Mouse (Mus musculus) heart, postnatal 0 days (tissue): Measurements from ENCODE around the gene Herc6. TPM values are rescaled to one million over a fixed set of nuclear protein-coding genes. Genes with fewer than 3 reads are reported as not detected.

Experiments used
- ATAC-seq: fragments of 200-750 bp; cut with Nextera tagmentation; 2 replicates; pipeline ENCODE4 v1.8.0; 2017; ENCODE audit warnings: low read depth, moderate number of reproducible peaks, moderate library complexity; ENCODE audit not compliant: insufficient read depth
- DNase-seq: peaks from one replicate; pipeline ENCODE4 v3.0.0-alpha.2; 2016; ENCODE audit warnings: low spot score
- H3K27ac ChIP-seq: fragments of 300-500 bp; sonication (generic); 2 replicates; pipeline ENCODE4 v1.5.1; 2014; ENCODE audit warnings: low read depth, mild to moderate bottlenecking
- H3K27me3 ChIP-seq: fragments of 300-500 bp; sonication (generic); 2 replicates; pipeline ENCODE4 v1.6.1; 2014; ENCODE audit warnings: low read length, mixed read lengths; ENCODE audit not compliant: control insufficient read depth, insufficient read depth
- H3K36me3 ChIP-seq: fragments of 300-500 bp; sonication (generic); replicated peaks from 2 replicates; pipeline ENCODE4 v1.6.1; 2014; ENCODE audit warnings: low read length, mixed read lengths; ENCODE audit not compliant: control insufficient read depth, insufficient read depth
- H3K4me1 ChIP-seq: fragments of 300-500 bp; sonication (generic); 2 replicates; pipeline ENCODE4 v1.6.1; 2014; ENCODE audit warnings: antibody characterized with exemption; ENCODE audit not compliant: control insufficient read depth, insufficient read depth
- H3K4me2 ChIP-seq: fragments of 300-500 bp; sonication (generic); 2 replicates; pipeline ENCODE4 v1.6.1; 2014; ENCODE audit warnings: low read depth, mild to moderate bottlenecking, low read length, moderate library complexity
- H3K4me3 ChIP-seq: fragments of 300-500 bp; sonication (generic); 2 replicates; pipeline ENCODE4 v1.5.1; 2014; ENCODE audit warnings: low read depth, low read length
- H3K9ac ChIP-seq: fragments of 300-500 bp; sonication (generic); replicated peaks from 2 replicates; pipeline ENCODE4 v1.6.1; 2014; ENCODE audit warnings: low read depth, low read length, mixed read lengths
- H3K9me3 ChIP-seq: fragments of 300-500 bp; sonication (generic); replicated peaks from 2 replicates; pipeline ENCODE4 v1.6.1; 2016; ENCODE audit warnings: low read length; ENCODE audit not compliant: control insufficient read depth
- CTCF ChIP-seq: IDR thresholded peaks from 2 replicates; pipeline ENCODE4 v1.5.1; 2016; ENCODE audit warnings: antibody characterized with exemption, control low read depth, low read depth
- EP300 ChIP-seq: IDR thresholded peaks from 2 replicates; pipeline ENCODE4 v1.6.1; 2016; ENCODE audit warnings: antibody characterized with exemption, low read depth
- WGBS: fragments of 180-500 bp; shearing (Covaris S2); extraction: QIAGEN DNeasy Blood & Tissue Kit; methylation state at CpG from one replicate; pipeline ENCODE4 v1.1.7; 2014; 5-methylcytosine and 5-hydroxymethylcytosine counted together
- polyA plus RNA-seq: library from polyadenylated mRNA; unstranded; fragments of >200 nt; fragmentation: Nextera tagmentation; extraction: Ambion mirVana; gene quantifications from 2 replicates; pipeline ENCODE4 v1.2.1, GENCODE M21; 2015
- total RNA-seq: library from RNA; depleted of rRNA; stranded (reverse); fragments of >200 nt; gene quantifications from 2 replicates; pipeline ENCODE4 v1.2.3, GENCODE M21; 2014; ENCODE audit warnings: low replicate concordance

Gene Herc6
- total and polyA plus RNA-seq, 2 experiments from 2014 or later: 2.7 to 11.8 TPM

GRCm38 (mm10) chr6:57684156-57684555 is 103.4 kb downstream of the Herc6 start:
- Histone ChIP-seq H3K4me2 (no peak overlapping the region), H3K36me3 (peaks cover 41% of the 10 kb centered on the region)

DNA sequence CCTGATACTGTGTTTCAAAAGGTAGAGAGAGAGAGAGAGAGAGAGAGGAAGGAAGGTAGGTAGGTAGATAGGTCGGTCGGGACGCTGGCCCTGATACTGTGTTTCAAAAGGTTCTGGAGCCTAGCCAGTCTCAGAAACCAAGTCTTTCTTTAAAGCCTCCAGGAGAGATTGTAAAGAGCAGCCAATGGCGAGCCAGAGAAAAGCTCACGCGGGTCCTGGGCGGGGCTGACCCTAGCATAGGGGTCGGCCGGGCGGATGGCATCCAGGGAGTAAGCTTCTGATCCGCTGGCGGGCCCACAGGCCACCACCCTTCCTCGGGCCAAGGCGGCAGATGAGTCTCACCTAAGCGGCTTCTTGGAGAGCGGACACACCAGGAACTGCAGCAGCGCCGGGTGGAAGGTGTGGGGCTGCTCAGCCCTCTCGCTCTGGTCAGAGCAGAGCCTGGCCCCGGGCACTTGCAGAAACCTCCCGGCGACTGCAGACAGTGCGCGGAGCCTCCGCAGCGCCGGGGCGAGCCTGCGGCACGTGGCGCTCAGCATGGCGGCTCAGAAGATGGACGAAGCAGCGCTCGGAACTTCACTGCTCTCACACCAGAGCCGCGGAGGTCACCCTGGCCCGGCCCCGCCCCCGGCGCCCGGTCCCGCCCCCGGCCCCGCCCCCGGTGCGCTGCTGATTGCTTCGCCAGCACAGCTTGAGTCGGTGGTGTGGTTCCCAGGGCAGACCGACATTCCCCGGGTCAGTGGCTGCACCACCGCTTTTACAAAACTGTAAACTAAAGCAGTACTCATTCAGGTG is 110.9 kb downstream of the Herc6 start, which contains the start of gene Pyurf:
TSS of gene Pyurf (minus strand) at position 612 of the 795 bp plus-strand sequence.
- H3K4me3 ChIP-seq: peak within 1 kb of the TSS; percentile 66
- H3K9ac ChIP-seq: peak within 1 kb of the TSS; percentile 79
- WGBS: under 1% methylated on average over 50 of the region's 52 CpGs
- H3K27me3 ChIP-seq: no peaks in the 10 kb centered on the region
- TF ChIP-seq EP300: no peak
- H3K36me3 ChIP-seq: peaks cover 27% of the 10 kb centered on the region
- no peaks in the 10 kb centered on the region for H3K4me1 ChIP-seq
- H3K27ac ChIP-seq: peak within 1 kb of the TSS; percentile 98
- no peaks in the 10 kb centered on the region for H3K9me3 ChIP-seq
- ATAC-seq (peak; percentile 98), DNase-seq (peak; percentile 87)
- H3K4me2 ChIP-seq: peak within 1 kb of the TSS; percentile 71

More at GRCm38 (mm10) chr6:57684156-57684555, 103.4 kb downstream of the Herc6 start:
- Histone ChIP-seq H3K9ac (no peak overlapping the region), H3K4me1 (no peaks in the 10 kb centered on the region), H3K9me3 (no peaks in the 10 kb centered on the region), H3K27me3 (no peaks in the 10 kb centered on the region), H3K27ac (no peak overlapping the region), H3K4me3 (no peak overlapping the region)
- no peak for ATAC-seq
- TF ChIP-seq CTCF (no peak), EP300 (no peak)
- 97% methylated on average over 1 of the region's 1 CpGs for WGBS
- DNase-seq: no peak

- TF ChIP-seq CTCF (no peak), EP300 (no peak)
- no peak overlapping the region for H3K27ac ChIP-seq
- no peak for ATAC-seq
- no peak for DNase-seq
- peaks cover 15% of the 10 kb centered on the region for H3K36me3 ChIP-seq
- H3K27me3 ChIP-seq: no peaks in the 10 kb centered on the region
- H3K9ac ChIP-seq: no peak overlapping the region
- 77% methylated on average over 3 of the region's 3 CpGs for WGBS
- no peaks in the 10 kb centered on the region for H3K4me1 ChIP-seq
- H3K4me2 ChIP-seq: no peak overlapping the region
- H3K9me3 ChIP-seq: no peaks in the 10 kb centered on the region
- no peak overlapping the region for H3K4me3 ChIP-seq
Observed at GRCm38 (mm10) chr6:57693116-57693515, 112.3 kb downstream of the Herc6 start.

DNA sequence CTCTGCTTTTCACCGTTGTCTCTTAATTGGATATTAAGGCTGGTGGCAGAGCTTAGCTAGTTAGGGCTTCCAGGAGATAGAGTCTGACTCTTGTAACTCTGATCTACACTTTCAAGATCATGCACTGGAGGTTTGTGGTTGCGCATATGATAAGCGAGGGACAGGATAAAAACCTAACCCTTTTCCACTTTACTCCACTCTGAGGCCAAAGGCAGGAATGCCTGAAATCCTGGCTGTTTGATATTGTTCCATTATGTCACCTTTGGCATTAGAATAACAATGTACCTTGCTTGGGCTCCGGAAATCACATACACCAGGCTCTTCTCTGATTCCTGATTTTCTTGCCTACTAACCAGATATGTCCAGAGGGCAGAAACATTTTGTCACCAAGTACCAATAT is 120.9 kb downstream of the Herc6 start:
- TF ChIP-seq CTCF (no peak), EP300 (no peak)
- no peak for DNase-seq
- Histone ChIP-seq H3K9me3 (no peaks in the 10 kb centered on the region), H3K4me2 (no peak overlapping the region), H3K4me3 (no peak overlapping the region), H3K27me3 (no peaks in the 10 kb centered on the region), H3K27ac (no peak overlapping the region), H3K4me1 (peaks cover 10% of the 10 kb centered on the region; the same call in 1 of the 2 replicates), H3K9ac (no peak overlapping the region), H3K36me3 (no peaks in the 10 kb centered on the region)
- 64% methylated on average over 4 of the region's 4 CpGs for WGBS
- ATAC-seq: no peak

DNA sequence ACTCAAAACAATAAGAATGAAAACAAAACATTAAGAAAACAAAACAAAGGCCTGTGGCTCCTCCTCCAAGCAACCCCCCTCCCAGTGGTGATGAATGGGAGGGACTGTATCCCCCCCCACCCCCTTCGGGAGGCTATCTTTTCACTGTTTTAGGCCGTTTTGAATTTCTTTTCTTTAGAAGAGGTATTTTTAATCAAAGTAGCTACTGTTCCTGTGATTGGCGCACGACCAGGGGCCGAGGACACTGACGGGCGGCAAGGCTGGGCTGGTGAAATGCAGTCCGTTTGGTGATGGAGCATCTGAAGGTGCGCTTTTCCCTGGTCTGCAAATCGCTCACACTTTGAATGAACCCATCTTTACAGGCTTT is 121.6 kb downstream of the Herc6 start, which contains the start of gene Lancl2:
TSS of gene Lancl2 (plus strand) at position 165 of the 367 bp plus-strand sequence.
- ATAC-seq: 0 out of 2 replicates have a peak, but pooled peaks have one; percentile 1
- no peak for DNase-seq
- Histone ChIP-seq H3K27ac (peak within 1 kb of the TSS; percentile 94), H3K9me3 (no peaks in the 10 kb centered on the region), H3K4me2 (peak within 1 kb of the TSS; percentile 79), H3K9ac (peak within 1 kb of the TSS; percentile 88), H3K4me1 (peaks cover 10% of the 10 kb centered on the region; the same call in 1 of the 2 replicates), H3K27me3 (no peaks in the 10 kb centered on the region), H3K36me3 (no peaks in the 10 kb centered on the region), H3K4me3 (peak within 1 kb of the TSS; percentile 91)
- no peak for TF ChIP-seq CTCF
- TF ChIP-seq EP300: no peak
- WGBS: under 1% methylated on average over 10 of the region's 10 CpGs
